Comparison of ENCODE assay signal across 11 mouse cellular contexts in genomic region chr4:53315876-53316762, GRCm38 (mm10).
DNase-seq lines count a peak whose midpoint lies in the region; ATAC-seq lines count a peak whose summit lies in the region.
"Had no signal": no experiment of that assay in that cellular context is flagged by ENCODE, and none has a peak within 500 bp of the region (broad histone marks: within the 10 kb centered on the region; RNA-seq: fewer than 3 reads in every experiment).

No protein-coding gene starts in this region.

- no peak for DNase-seq in hindbrain, embryonic 10.5 days (ENCODE audit: low spot score)
- DNase-seq in right cerebral cortex, postnatal 14 days, result peak; percentile 52
- no peak for DNase-seq in right cerebral cortex, postnatal 36 days (ENCODE audit: low spot score in 2 of 2)
- no peak for DNase-seq in urinary bladder, postnatal 10 days (ENCODE audit: low spot score)
- DNase-seq: adrenal gland, postnatal 25 days had no signal

- H3K4me2 ChIP-seq in hindbrain, embryonic 13.5 days, result no peak overlapping the region
- H3K4me2 ChIP-seq in intestine, embryonic 15.5 days (replicated peaks), result no peak overlapping the region
- H3K4me2 ChIP-seq in stomach, embryonic 15.5 days, result no peak overlapping the region
- H3K4me2 ChIP-seq: heart, embryonic 12.5 days; midbrain, embryonic 12.5 days had no signal

- peaks cover 23% of the 10 kb centered on the region for H3K4me1 ChIP-seq in hindbrain, embryonic 13.5 days (replicated peaks)
- H3K4me1 ChIP-seq in hindbrain, embryonic 10.5 days (replicated peaks), result peaks cover 3% of the 10 kb centered on the region; the same call in 1 of the 2 replicates
- H3K4me1 ChIP-seq in intestine, embryonic 15.5 days (replicated peaks), result peaks cover 10% of the 10 kb centered on the region
- peaks cover 16% of the 10 kb centered on the region for H3K4me1 ChIP-seq in stomach, embryonic 15.5 days

- no peaks in the 10 kb centered on the region for H3K27me3 ChIP-seq in hindbrain, embryonic 13.5 days
- H3K27me3 ChIP-seq in hindbrain, embryonic 10.5 days (ENCODE audit: insufficient read depth, poor library complexity, severe bottlenecking), result no peaks in the 10 kb centered on the region
- H3K27me3 ChIP-seq in intestine, embryonic 15.5 days (replicated peaks), result no peaks in the 10 kb centered on the region
- H3K27me3 ChIP-seq in stomach, embryonic 15.5 days (replicated peaks), result no peaks in the 10 kb centered on the region
- H3K27me3 ChIP-seq: heart, embryonic 12.5 days; midbrain, embryonic 12.5 days had no signal

- no peaks in the 10 kb centered on the region for H3K9me3 ChIP-seq in hindbrain, embryonic 13.5 days
- H3K9me3 ChIP-seq in hindbrain, embryonic 10.5 days, result no peaks in the 10 kb centered on the region
- H3K9me3 ChIP-seq in intestine, embryonic 15.5 days, result no peaks in the 10 kb centered on the region
- H3K9me3 ChIP-seq in stomach, embryonic 15.5 days, result no peaks in the 10 kb centered on the region
- H3K9me3 ChIP-seq: heart, embryonic 12.5 days; midbrain, embryonic 12.5 days had no signal

- 84% methylated on average over 13 of the region's 13 CpGs for WGBS in hindbrain, embryonic 13.5 days
- WGBS in hindbrain, embryonic 10.5 days, result 81% methylated on average over 13 of the region's 13 CpGs
- 52% methylated on average over 13 of the region's 13 CpGs for WGBS in intestine, embryonic 15.5 days
- WGBS in stomach, embryonic 15.5 days, result 59% methylated on average over 13 of the region's 13 CpGs

- H3K9ac ChIP-seq in hindbrain, embryonic 13.5 days, result no peak overlapping the region
- no peak overlapping the region for H3K9ac ChIP-seq in intestine, embryonic 15.5 days
- no peak overlapping the region for H3K9ac ChIP-seq in stomach, embryonic 15.5 days
- H3K9ac ChIP-seq: heart, embryonic 12.5 days; midbrain, embryonic 12.5 days had no signal

- H3K4me3 ChIP-seq in hindbrain, embryonic 13.5 days, result no peak overlapping the region
- no peak overlapping the region for H3K4me3 ChIP-seq in hindbrain, embryonic 10.5 days
- no peak overlapping the region for H3K4me3 ChIP-seq in intestine, embryonic 15.5 days (replicated peaks)
- H3K4me3 ChIP-seq in stomach, embryonic 15.5 days (replicated peaks), result no peak overlapping the region
- H3K4me3 ChIP-seq: heart, embryonic 12.5 days; midbrain, embryonic 12.5 days had no signal

- H3K36me3 ChIP-seq in hindbrain, embryonic 13.5 days, result no peaks in the 10 kb centered on the region
- no peaks in the 10 kb centered on the region for H3K36me3 ChIP-seq in hindbrain, embryonic 10.5 days
- no peaks in the 10 kb centered on the region for H3K36me3 ChIP-seq in intestine, embryonic 15.5 days
- H3K36me3 ChIP-seq in stomach, embryonic 15.5 days, result no peaks in the 10 kb centered on the region
- H3K36me3 ChIP-seq: heart, embryonic 12.5 days; midbrain, embryonic 12.5 days had no signal

- peak overlapping the region; percentile 66 for H3K27ac ChIP-seq in hindbrain, embryonic 13.5 days
- H3K27ac ChIP-seq in hindbrain, embryonic 10.5 days, result no peak overlapping the region
- H3K27ac ChIP-seq in intestine, embryonic 15.5 days, result peak overlapping the region; percentile 28; the same call in 1 of the 2 replicates
- peak overlapping the region; percentile 16 for H3K27ac ChIP-seq in stomach, embryonic 15.5 days

- ATAC-seq in hindbrain, embryonic 13.5 days (ENCODE audit: low FRiP score), result no peak
- peak; percentile 29; the same call in 1 of the 2 replicates for ATAC-seq in intestine, embryonic 15.5 days
- no peak for ATAC-seq in stomach, embryonic 15.5 days (ENCODE audit: insufficient read depth, low FRiP score, low read depth)
- no peak for ATAC-seq in cerebellum, adult (ENCODE audit: insufficient number of reproducible peaks, low FRiP score, low TSS enrichment)
